Comparison of ENCODE assay signal across 16 mouse cellular contexts in genomic region chr16:33662841-33663240, GRCm38 (mm10).
"Had no signal": no experiment of that assay in that cellular context is flagged by ENCODE, and none has a peak within 500 bp of the region (broad histone marks: within the 10 kb centered on the region; RNA-seq: fewer than 3 reads in every experiment).

No protein-coding gene starts in this region.

- H3K4me2 ChIP-seq: neural tube, embryonic 13.5 days; neural tube, embryonic 15.5 days; stomach, embryonic 15.5 days had no signal

- H3K4me3 ChIP-seq: neural tube, embryonic 13.5 days; neural tube, embryonic 15.5 days; stomach, embryonic 15.5 days had no signal

- H3K27ac ChIP-seq: neural tube, embryonic 13.5 days; neural tube, embryonic 15.5 days; stomach, embryonic 15.5 days; stomach, postnatal 0 days had no signal

- H3K36me3 ChIP-seq: neural tube, embryonic 13.5 days; neural tube, embryonic 15.5 days; stomach, embryonic 15.5 days had no signal

- H3K27me3 ChIP-seq: neural tube, embryonic 13.5 days; neural tube, embryonic 15.5 days; stomach, embryonic 15.5 days had no signal

- DNase-seq: retina, postnatal 1 day; right cerebral cortex, adult 18-20 months; right cerebral cortex, postnatal 14 days; right cerebral cortex, postnatal 25 days; right cerebral cortex, postnatal 4 days; spleen, adult 18-20 months; thymus, adult 18-20 months; thymus, adult 2 months; thymus, postnatal 14 days; thymus, postnatal 25 days; thymus, postnatal 36 days; thymus, postnatal 4 days had no signal

- H3K9me3 ChIP-seq: neural tube, embryonic 13.5 days; neural tube, embryonic 15.5 days; stomach, embryonic 15.5 days had no signal

- H3K4me1 ChIP-seq: neural tube, embryonic 13.5 days; neural tube, embryonic 15.5 days had no signal

- H3K9ac ChIP-seq: neural tube, embryonic 13.5 days; neural tube, embryonic 15.5 days; stomach, embryonic 15.5 days had no signal
